Mouse (Mus musculus) brain, embryonic 14.5 days (tissue): ENCODE measurements at regions not wholly inside any gene's neighbourhood (a gene's known extent, or its start where the extent isn't known, plus 50 kb on each side); places are given as distances from the start of the nearest gene placed in this dataset.

Source experiments
- CTCF ChIP-seq: fragments of 200-500 bp; IDR thresholded peaks from 2 replicates; pipeline ENCODE4 v1.5.1; 2012; ENCODE audit warnings: inconsistent platforms, mild to moderate bottlenecking, moderate library complexity, borderline replicate concordance; ENCODE audit not compliant: insufficient read depth, insufficient read length; ENCODE audit errors: extremely low read depth
- POLR2A ChIP-seq: fragments of 200-500 bp; IDR thresholded peaks from 2 replicates; pipeline ENCODE4 v1.6.1; 2012; ENCODE audit warnings: mild to moderate bottlenecking, inconsistent platforms, borderline replicate concordance; ENCODE audit not compliant: poor library complexity, insufficient read depth, insufficient read length, severe bottlenecking; ENCODE audit errors: extremely low read depth

DNA sequence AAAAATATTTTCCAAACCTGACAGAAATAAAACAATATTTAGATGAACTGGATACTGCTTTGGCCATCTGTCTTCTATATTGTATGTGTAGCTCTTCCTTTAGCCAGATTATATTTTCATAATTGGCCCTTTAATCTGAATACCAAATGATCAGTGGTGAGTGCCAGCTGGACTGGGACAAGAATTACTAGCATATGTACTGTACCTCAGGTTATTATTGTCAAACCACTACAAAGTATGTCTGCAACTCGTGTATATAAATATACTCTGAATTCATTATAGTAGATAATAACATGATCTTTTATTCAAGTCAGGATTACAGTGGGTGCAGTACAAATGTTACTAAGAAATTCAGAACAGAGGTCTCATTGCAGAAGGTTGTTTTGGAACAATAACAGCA, 877.2 kb upstream of the Cdh7 start:
- TF ChIP-seq CTCF (no peak), POLR2A (no peak)
